Mouse (Mus musculus) colon, adult 2 months (tissue): ENCODE results near the gene Pde1c. TPM values are rescaled to one million over a fixed set of nuclear protein-coding genes. Genes with fewer than 3 reads are reported as not detected.

Source experiments
- polyA plus RNA-seq: library from polyadenylated mRNA; depleted of rRNA; stranded (reverse); fragments of >200 nt; gene quantifications from 2 replicates; pipeline ENCODE4 v1.2.3, GENCODE M21; 2012; rRNA removed

Gene Pde1c
- polyA plus RNA-seq = 0.35 and 0.45 TPM in 2 replicates

DNA sequence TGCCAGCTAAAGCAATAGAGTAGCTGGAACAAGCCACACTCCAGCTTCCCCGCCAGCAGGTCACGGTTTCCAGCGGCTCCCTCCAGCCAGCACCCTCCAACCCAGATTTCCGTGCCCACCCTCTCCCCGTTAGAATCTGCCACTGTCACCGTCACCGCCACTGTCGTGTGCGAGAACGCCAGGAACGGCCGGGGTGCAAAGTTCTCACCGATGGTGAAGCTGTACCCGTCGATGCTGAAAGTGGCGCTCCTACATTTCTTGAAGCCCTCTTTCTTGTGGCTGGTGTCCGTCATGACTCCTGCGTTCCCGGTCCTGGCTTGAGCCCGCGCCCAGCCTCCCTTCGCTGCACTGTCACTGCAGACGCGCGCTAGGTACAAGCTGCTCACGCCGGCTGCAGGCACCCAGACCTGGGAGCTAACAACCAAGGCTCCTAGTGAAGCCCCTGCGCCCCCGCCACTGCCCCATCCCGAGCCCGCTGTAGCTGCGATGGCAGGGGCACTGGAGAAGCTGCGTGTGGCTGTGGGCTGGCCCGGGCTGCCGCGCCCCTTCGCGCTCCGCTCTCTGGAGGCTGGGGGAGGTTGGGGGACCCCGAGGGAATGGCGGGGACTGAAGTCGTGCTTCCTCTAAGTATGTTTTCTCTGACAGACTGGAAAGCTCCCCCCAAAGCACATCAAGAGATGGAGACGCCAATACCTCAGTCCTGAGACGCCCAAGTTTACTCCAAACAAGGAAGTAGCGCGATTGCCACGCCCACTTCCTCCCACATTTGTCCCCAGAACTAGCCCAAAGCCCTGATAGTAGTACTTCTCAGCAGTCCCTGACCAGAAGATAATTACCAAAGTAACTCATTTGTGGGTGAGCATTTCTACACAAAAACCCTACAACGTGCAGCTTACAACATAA lies at the start of gene Pde1c:
Gene Pde1c (minus strand): TSS at position 634 of the 903 bp plus-strand sequence.

Other genes with a start within 250 kb of the Pde1c start
- gene Lsm5, start 135.6 kb upstream of the Pde1c start, polyA plus RNA-seq = 0.74 and 1.6 TPM in 2 replicates
- gene Avl9, start 145.8 kb upstream of the Pde1c start, polyA plus RNA-seq = 10.5 and 14.3 TPM in 2 replicates
- gene Kbtbd2, start 228.7 kb upstream of the Pde1c start, polyA plus RNA-seq = 7.6 and 7.9 TPM in 2 replicates